Mouse (Mus musculus) layer of hippocampus, adult 9-11 months (tissue): ENCODE results near the gene Golt1a.
"Not testable (repeated sequence)": the region's sequence is repeated elsewhere in the genome, so short reads cannot be mapped to it uniquely, and the experiment has no call there.

ENCODE experiments used
- DNase-seq: peaks from one replicate; pipeline ENCODE4 v3.0.0; 2022

The Golt1a gene

GRCm38 (mm10) chr1:133307318-133307717 lies 2.3 kb upstream of the Golt1a start:
- no peak for DNase-seq

GRCm38 (mm10) chr1:133311240-133311639 lies 1.6 kb downstream of the Golt1a start:
- DNase-seq = no peak

DNA sequence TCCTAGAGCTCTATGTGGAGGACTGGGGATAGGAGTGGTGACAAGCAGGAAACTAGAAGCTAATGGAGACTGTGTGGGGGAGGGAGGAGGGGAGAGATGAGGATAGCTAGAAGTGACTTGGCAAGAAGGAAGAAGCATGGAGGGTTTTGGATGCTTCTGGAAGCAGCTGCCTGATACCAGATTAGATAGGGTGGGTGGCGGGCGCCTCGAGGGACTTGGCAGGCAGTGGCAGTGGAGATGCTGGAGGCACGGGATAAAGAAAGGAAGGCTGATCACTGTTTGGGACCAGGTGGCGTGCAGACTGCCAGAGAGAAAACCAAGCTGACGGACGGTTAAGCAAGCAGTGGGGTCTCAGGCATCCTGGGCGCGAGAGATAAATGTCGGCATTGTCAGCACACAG lies 2.3 kb downstream of the Golt1a start:
- DNase-seq = peak; percentile 84

DNA sequence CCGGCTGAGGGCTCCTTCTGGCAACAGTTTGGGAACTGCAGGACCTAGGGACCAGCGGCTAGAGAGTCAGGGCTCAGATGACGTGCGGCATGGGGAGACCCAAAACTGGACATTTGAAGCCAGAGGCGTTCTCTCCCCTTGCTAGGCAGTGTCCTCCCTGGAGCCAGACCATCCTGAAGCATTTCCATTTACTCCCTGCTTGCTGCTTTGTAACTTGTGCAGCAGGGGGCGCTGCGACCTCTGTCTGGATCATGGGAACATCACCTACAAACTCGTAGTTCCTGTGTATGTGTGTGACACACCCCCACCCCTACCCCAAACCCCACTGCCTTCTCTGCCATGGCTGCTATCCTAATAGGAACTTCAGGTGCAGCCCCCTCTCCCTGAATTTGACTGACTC lies 4.8 kb downstream of the Golt1a start:
- no peak for DNase-seq

DNA sequence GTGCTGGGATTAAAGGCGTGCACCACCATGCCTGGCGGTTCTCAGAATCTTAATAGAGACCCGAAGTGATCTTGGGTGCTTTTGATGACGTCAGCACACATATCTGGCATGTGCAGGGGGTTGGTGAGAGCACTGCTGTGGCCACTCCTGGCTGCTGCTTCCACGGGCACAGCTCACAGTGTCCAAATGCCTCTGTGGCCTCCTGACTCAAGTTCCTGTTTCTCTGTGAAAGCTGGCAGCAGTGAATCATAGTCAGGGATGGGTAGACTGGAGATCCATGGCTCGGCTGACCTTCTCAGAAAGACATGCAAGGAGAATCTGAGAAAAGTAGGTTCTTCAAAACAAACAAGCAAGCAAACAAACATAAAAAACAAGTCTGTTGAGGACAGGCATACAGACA lies 6.2 kb downstream of the Golt1a start:
- DNase-seq = no peak

- DNase-seq = no peak
Measured at GRCm38 (mm10) chr1:133316577-133316976, 7.0 kb downstream of the Golt1a start.

DNA sequence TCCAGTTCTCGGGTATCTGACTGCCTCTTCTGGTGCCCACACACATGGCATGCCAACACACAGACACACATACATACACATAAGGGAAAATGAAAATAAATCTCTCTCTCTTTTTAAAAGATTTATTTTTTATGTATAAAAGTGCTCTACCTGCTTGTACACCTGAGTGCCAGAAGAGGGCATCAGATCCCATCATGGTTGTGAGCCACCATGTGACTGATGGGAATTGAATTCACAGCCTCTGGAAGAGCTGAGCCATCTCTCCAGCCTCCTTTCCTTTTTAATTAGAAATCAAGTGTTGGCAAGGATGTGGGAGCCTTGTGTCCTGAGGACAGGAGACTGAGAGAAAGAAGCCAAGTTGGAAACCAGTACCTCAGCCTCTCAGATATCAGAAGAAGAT lies 7.5 kb downstream of the Golt1a start:
- DNase-seq = no peak

- DNase-seq = peak; percentile 62
Measured at GRCm38 (mm10) chr1:133321267-133321925, 11.8 kb downstream of the Golt1a start, which contains the start of gene Kiss1. Kiss1 (plus strand) TSS chr1:133321875.

- no peak for DNase-seq
Measured at GRCm38 (mm10) chr1:133323333-133323732, 13.7 kb downstream of the Golt1a start.

DNA sequence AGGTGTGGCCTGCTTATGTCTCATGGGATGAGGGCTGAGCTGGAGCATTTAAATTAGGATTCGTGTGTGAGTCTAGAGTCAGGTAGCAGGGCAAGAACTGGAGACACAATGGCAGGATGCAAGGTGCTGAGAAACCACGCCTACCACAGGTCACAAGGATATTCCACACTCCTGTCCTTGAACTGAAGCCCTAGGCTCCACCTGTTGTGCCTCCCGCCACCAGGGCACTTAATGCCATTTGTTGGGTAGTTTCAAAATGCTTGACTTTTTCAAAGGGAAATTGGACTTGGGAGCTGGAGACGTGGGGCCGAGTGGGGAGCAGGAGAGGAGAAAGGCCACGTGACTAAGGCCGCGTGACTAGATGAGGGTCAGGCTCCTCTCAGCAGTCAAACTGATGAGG lies 16.4 kb downstream of the Golt1a start:
- no peak for DNase-seq

GRCm38 (mm10) chr1:133327094-133327493 lies 17.5 kb downstream of the Golt1a start:
- no peak for DNase-seq

DNA sequence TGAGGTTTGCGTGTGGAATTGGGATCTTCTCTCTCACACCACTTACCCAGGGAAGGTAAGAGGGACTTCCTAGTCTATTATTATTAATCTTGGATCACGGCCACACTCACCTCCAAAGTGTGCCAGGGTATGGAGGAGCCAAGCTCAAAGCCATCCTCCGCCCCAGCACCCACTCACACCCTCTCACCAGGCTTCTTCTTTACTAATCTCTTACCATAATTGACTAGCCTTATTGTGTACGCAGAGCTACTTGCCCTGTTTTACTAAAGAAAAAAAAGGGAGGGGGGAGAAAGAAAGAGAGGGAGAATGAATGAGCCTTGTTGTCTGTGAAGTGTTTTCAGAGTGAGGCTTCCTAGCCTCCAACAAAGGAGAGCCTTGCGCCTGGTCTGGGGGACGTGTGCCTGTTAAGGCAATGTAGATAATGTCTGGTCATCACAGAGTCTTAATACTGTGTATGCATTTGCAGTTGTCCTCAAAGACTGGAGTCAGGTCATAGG lies 18.7 kb downstream of the Golt1a start:
- DNase-seq = no peak

- DNase-seq = no peak
Measured at GRCm38 (mm10) chr1:133328896-133329637, 19.5 kb downstream of the Golt1a start.

- no peak for DNase-seq
Measured at GRCm38 (mm10) chr1:133329638-133329964, 20.0 kb downstream of the Golt1a start.

DNA sequence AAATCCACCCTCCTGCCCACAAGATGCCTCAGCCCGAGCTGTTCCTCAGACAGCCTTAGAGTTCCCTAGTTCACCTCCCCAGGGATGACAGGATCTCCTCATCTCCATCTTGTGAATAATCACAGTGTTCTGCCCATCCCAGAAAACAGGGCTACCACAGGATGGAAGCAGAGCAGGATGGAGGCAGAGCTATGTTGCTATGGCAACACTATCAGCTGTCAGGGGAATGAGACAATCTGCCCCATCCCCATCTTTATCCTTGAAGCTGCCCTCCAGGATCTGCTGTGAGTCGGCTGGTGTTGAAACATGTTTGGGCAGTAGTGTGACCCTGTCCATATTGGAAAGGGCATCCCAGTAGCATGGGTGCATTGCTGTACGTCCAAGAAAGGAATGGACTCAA lies 21.5 kb downstream of the Golt1a start:
- peak; percentile 29 for DNase-seq

DNA sequence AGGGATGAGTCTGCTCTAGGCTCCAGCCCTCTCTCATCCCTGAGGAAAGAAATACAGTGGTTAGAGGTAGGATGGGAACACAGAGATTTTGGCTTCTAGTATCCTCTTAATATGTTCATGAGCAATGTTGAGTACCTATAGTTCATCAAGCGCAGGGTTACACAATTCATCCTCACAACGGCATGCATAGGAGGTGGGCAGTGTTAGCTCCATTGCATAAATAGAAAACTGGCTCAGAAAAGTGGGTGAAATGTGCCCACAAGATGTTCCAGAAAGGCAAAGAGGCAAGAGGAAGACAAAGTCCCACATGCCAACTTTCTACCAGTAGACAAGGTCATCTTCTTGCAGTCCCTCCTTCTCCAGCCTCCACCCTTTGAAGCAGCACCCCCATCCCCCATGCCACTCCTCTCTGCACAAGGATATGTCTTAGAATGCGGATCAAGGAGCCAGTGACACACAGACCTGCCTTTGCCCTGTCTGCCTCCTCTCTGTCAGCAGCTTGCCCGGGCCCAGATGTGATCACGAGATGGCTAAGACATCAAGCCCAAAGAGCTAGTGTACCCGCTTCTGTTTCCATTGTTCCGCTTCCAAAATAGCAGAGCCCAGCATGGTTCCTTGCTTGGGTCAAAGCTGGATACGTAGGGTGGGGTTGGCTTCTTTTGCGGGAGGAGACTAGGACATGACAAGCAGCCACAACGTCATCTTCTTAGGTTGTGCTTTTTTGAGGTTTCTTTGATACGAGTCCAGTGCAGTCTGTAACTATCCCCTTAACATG lies 23.2 kb downstream of the Golt1a start:
- no peak for DNase-seq

DNA sequence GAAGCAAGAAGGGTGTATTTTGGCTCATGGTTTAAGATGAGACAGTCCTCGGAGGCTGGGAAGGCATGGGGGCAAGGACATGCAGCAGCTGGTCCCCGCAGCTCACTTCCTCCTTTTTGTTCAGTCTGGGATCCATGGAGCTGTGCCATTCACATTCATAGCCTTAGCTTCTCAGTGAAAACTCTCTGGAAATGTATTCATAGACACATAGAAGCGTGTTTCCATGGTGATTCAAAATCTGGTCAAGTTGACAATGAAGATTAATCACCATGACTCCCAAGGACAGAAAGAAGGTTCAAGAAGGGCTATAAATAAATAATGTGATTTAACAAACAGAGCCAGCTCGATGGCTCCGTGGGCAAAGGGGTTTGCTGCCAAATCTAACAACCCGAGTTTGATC lies 24.3 kb downstream of the Golt1a start:
- DNase-seq = no peak

DNA sequence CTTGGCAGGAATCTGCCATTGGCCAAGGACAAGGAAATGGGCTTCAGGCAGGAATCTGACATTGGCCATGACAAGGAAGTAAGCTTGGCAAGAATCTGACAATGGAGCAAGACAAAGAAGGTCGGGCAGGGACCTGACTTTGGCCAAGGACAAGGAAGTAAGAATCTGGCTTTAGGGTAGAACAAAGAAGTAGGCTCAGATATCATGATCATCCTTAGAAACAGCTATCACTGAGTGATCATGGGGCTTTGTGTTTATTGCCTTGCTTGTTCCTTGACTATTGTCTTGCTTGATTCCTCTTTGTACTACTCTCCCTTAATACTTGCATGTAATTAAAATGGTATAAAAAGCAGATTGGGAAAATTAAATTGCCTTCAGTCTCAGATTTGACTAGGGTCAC lies 30.8 kb downstream of the Golt1a start:
- not testable (repeated sequence) for DNase-seq

DNA sequence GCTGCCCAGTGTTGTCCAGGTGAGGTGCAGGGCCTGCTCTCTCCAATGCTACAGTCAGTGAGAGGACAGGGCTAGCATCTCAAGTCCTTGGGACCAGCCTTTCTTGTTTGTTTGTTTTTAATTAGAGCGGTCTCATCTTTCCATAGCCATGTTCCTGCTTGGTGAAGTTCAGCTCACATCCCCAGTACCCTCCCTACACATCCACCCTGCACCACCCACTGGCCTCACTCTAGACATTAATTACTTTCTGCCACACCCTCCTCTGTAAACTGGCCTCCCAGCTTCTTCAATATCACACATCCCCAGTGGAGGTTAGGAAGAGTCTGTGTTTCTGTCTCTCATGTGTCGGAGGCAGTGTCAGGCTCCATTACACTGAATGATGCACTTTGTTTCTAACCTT lies 34.8 kb downstream of the Golt1a start:
- DNase-seq = no peak

DNA sequence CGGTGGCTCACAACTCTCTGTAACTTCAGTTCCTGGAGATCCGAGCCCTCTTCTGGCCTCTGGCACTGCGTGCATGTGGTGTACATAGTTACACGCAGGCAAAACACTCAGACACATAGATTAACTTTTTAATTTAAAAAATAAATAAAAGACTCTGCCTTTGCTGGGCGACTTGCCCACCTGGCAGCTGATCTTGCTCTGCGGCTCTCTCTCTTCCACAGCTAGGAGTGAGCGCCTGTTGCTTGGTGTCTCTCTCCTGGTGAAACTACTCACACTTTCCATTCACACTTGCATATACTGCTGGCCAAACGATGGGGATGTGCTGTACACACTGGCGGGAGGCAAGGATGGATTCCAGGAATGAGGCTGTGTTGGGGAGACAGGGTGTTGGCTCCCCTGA lies 36.9 kb downstream of the Golt1a start:
- no peak for DNase-seq

DNA sequence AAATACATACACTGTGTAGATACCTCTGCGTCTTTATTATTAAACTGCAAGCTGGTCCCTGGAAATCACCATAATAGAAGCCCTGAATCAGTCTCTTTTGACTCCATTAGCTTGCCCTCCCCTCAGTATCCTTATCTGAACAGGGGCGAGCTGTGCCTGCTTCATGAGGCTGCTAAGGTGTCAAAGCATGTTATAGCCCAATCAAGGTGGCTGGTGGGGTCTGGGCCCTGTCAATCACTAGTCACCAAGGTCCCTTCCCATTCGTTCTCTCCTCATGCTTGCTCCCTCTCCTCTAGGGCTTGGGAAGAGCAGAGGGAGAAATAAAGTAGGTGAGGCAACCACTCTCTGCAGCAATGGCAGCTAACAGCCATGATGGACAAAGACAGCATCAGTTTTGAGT lies 37.6 kb downstream of the Golt1a start:
- DNase-seq = no peak

GRCm38 (mm10) chr1:133347693-133348520 lies 38.3 kb downstream of the Golt1a start:
- DNase-seq = no peak

DNA sequence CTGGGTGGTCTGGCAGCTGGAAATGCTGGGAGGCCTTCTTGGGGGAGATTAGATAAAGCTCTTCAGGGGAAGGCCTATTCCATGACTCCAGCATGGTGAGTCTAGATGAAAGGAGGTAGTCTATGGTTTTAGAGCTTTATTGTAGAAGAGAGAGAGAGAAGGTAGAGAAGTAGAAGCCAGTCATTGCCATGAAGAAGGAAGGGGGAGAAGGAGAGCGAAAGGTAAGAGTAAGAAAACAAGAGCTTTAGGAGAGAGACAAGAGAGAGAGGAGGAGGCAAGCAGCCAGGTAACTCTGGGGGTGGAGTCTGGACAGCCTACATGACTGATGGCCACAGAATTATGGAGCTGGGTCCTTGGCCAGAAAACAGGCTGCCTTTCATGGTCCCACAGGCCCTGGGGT lies 40.6 kb downstream of the Golt1a start, which contains the start of gene Ren1:
Ren1 (plus strand) TSS at position 301 of the 400 bp plus-strand sequence.
- no peak for DNase-seq
